Mouse (Mus musculus): ENCODE data around the gene Sparcl1. TPM values are rescaled to one million over a fixed set of nuclear protein-coding genes. Genes with fewer than 3 reads are reported as not detected.

Sparcl1 gene
- polyA plus RNA-seq, 1 experiment: 26.8 TPM

DNA sequence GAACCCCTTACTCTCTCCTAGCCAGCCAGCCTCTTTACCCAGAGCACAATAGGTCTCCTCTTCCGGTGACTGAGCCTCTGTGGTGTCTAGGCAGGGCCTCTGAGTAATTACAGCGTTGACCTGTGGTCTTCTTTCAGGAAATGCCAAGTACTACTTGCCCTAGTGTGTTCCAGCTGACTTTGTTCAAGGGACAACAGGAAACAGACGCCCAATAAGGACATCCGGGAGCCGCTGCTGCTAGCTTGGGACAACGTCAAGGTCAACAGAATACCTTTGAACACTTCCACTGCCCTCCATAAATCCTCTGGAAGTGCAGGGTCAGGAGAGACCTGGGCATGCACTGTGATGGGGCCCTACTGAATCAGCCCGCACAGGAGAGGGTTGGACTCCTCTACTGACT, 35.8 kb upstream of the Sparcl1 start:
- Histone ChIP-seq H3K4me1 (replicated peaks; ENCODE audit: control insufficient read depth, insufficient read depth, low read length) (no peaks in the 10 kb centered on the region), H3K27ac (ENCODE audit: control insufficient read depth, insufficient read depth, low read length) (no peak overlapping the region), H3K36me3 (ENCODE audit: control insufficient read depth, insufficient read depth, low read length) (no peaks in the 10 kb centered on the region), H3K27me3 (ENCODE audit: control insufficient read depth, insufficient read depth, low read length) (no peaks in the 10 kb centered on the region), H3K4me3 (ENCODE audit: control insufficient read depth, insufficient read depth, low read length) (no peak overlapping the region)
- no peak for TF ChIP-seq CTCF (IDR thresholded peaks at IDR 0.05; ENCODE audit: borderline replicate concordance, control insufficient read depth, extremely low read depth, insufficient read depth, low read length, poor library complexity)
- TF ChIP-seq POLR2A (IDR thresholded peaks at IDR 0.05; ENCODE audit: control insufficient read depth, extremely low read depth, insufficient read depth, low read length, poor library complexity): no peak
- no peak for DNase-seq
- WGBS: 33% methylated on average over 7 of the region's 7 CpGs

DNA sequence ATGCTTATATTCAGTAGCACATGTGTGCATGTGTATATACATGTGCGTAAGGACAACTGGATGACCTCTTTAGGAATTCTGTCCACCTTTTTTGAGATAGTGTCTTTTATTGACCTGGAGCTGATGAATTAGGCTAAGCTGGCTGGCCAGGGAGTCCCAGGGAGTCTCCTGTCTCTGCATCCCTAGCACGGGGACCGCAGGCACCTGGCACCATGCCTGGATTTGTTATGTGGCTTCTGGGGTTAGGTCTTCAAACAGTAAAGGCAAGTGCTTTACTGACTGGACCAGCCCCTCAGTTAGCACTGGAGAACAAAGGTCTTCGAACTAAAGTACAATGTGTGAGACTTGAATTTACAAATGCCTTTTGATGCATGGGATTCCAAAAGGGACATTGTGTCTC, 30.5 kb upstream of the Sparcl1 start:
- H3K36me3 ChIP-seq (ENCODE audit: control insufficient read depth, insufficient read depth, low read length): no peaks in the 10 kb centered on the region
- H3K4me1 ChIP-seq (replicated peaks; ENCODE audit: control insufficient read depth, insufficient read depth, low read length): no peaks in the 10 kb centered on the region
- WGBS: 85% methylated on average over 4 of the region's 4 CpGs
- no peak overlapping the region for H3K27ac ChIP-seq (ENCODE audit: control insufficient read depth, insufficient read depth, low read length)
- no peaks in the 10 kb centered on the region for H3K27me3 ChIP-seq (ENCODE audit: control insufficient read depth, insufficient read depth, low read length)
- no peak for DNase-seq
- H3K4me3 ChIP-seq (ENCODE audit: control insufficient read depth, insufficient read depth, low read length): no peak overlapping the region
- no peak for TF ChIP-seq POLR2A (IDR thresholded peaks at IDR 0.05; ENCODE audit: control insufficient read depth, extremely low read depth, insufficient read depth, low read length, poor library complexity)
- no peak for TF ChIP-seq CTCF (IDR thresholded peaks at IDR 0.05; ENCODE audit: borderline replicate concordance, control insufficient read depth, extremely low read depth, insufficient read depth, low read length, poor library complexity)

DNA sequence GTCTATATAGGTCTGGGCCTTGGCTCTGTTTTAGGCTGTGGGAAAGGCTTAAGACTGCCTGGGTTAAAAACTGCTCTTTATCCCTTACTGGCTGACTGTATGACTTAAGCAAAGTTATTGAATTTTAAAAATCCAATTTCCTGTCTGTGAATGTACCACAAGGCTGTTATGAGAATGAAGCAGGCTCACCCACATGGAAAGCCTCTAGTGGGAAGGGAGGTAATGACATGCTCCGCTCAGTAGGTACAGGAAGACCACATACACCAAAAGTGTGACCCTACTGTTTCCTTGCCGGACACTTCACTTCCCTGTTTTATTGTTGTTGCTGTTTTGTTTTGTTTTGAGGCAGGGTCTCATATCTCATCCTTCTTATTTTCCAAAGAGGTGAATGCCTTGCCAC, 27.5 kb upstream of the Sparcl1 start:
- no peak for DNase-seq
- no peaks in the 10 kb centered on the region for H3K36me3 ChIP-seq (ENCODE audit: control insufficient read depth, insufficient read depth, low read length)
- H3K27ac ChIP-seq (ENCODE audit: control insufficient read depth, insufficient read depth, low read length): no peak overlapping the region
- H3K4me3 ChIP-seq (ENCODE audit: control insufficient read depth, insufficient read depth, low read length): no peak overlapping the region
- no peaks in the 10 kb centered on the region for H3K4me1 ChIP-seq (replicated peaks; ENCODE audit: control insufficient read depth, insufficient read depth, low read length)
- H3K27me3 ChIP-seq (ENCODE audit: control insufficient read depth, insufficient read depth, low read length): no peaks in the 10 kb centered on the region
- 61% methylated on average over 2 of the region's 2 CpGs for WGBS
- TF ChIP-seq CTCF (IDR thresholded peaks at IDR 0.05; ENCODE audit: borderline replicate concordance, control insufficient read depth, extremely low read depth, insufficient read depth, low read length, poor library complexity) (no peak), POLR2A (IDR thresholded peaks at IDR 0.05; ENCODE audit: control insufficient read depth, extremely low read depth, insufficient read depth, low read length, poor library complexity) (no peak)

DNA sequence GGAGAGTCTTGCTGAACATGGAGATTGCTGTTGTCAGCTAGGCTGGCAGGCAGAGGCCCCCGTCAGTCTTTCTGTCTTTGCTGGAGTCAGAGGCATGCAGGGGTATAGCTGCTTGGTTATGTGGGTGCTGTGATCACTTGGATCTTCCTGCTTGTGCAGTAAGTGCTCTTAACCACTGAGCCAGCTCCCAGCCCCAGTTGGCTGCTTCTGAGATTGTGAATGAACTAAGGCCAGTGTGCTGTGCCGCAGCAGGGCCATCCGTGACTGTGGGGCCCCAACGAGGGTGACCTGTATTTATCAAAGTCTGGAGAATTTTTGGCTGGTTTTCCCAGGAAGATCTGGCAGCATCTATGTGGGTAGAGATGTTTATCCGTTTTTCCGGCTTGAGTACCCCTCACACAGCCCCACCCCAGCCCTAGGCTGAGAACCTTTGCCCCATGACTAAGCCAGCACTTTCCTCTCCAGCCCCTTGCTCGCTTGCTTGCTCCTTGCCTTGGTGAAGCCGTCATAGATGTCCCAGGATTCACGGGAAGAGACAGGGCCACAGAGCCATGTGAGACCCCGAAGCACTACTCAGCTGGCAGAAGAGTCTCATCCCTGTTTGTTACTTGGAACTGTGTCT, 24.5 kb upstream of the Sparcl1 start:
- Histone ChIP-seq H3K4me3 (ENCODE audit: control insufficient read depth, insufficient read depth, low read length) (no peak overlapping the region), H3K27me3 (ENCODE audit: control insufficient read depth, insufficient read depth, low read length) (no peaks in the 10 kb centered on the region), H3K4me1 (replicated peaks; ENCODE audit: control insufficient read depth, insufficient read depth, low read length) (no peaks in the 10 kb centered on the region), H3K27ac (ENCODE audit: control insufficient read depth, insufficient read depth, low read length) (no peak overlapping the region), H3K36me3 (ENCODE audit: control insufficient read depth, insufficient read depth, low read length) (no peaks in the 10 kb centered on the region)
- no peak for DNase-seq
- TF ChIP-seq POLR2A (IDR thresholded peaks at IDR 0.05; ENCODE audit: control insufficient read depth, extremely low read depth, insufficient read depth, low read length, poor library complexity): no peak
- no peak for TF ChIP-seq CTCF (IDR thresholded peaks at IDR 0.05; ENCODE audit: borderline replicate concordance, control insufficient read depth, extremely low read depth, insufficient read depth, low read length, poor library complexity)
- 91% methylated on average over 10 of the region's 10 CpGs for WGBS

DNA sequence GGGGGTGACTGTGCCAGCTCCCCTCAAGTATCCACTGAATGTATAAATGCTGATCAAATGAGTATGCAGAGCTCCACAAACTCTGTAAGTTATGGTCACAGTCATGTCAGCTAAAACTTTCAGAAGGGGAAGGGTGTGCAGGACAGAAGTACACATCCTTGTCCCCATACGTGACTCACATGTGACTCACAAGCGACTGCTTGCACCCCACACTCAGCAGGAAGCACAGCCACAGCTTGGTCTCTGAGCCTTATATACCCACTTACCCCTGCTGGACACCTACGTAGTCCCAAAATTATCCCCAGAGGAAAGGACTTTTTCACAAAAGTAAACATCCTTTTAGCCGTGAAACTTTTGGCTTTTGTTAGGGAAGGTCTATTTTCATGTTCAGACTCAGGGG, 20.2 kb upstream of the Sparcl1 start:
- DNase-seq: no peak
- Histone ChIP-seq H3K4me1 (replicated peaks; ENCODE audit: control insufficient read depth, insufficient read depth, low read length) (no peaks in the 10 kb centered on the region), H3K4me3 (ENCODE audit: control insufficient read depth, insufficient read depth, low read length) (no peak overlapping the region), H3K27me3 (ENCODE audit: control insufficient read depth, insufficient read depth, low read length) (no peaks in the 10 kb centered on the region), H3K27ac (ENCODE audit: control insufficient read depth, insufficient read depth, low read length) (no peak overlapping the region), H3K36me3 (ENCODE audit: control insufficient read depth, insufficient read depth, low read length) (no peaks in the 10 kb centered on the region)
- TF ChIP-seq CTCF (IDR thresholded peaks at IDR 0.05; ENCODE audit: borderline replicate concordance, control insufficient read depth, extremely low read depth, insufficient read depth, low read length, poor library complexity) (no peak), POLR2A (IDR thresholded peaks at IDR 0.05; ENCODE audit: control insufficient read depth, extremely low read depth, insufficient read depth, low read length, poor library complexity) (no peak)
- 64% methylated on average over 4 of the region's 4 CpGs for WGBS

DNA sequence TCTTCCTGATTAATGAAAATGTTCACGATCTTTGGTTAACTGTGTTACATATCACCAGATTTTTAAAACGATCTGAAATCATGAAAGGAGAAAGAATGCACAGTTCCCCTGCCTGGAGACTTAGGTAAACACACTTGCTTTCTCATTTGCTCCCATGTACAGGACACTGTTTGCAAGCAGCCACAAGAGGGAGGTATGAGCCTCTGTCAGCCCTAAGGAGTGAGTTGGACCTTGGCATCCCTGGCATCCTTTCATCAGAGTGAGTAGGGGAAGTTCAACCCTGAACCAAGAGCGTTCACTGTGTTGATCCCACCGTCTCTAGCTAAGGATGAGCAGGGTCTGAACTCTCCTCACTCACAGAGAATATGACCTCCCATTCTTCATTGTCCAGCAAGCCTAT, 18.0 kb upstream of the Sparcl1 start:
- H3K27ac ChIP-seq (ENCODE audit: control insufficient read depth, insufficient read depth, low read length): no peak overlapping the region
- no peaks in the 10 kb centered on the region for H3K4me1 ChIP-seq (replicated peaks; ENCODE audit: control insufficient read depth, insufficient read depth, low read length)
- no peaks in the 10 kb centered on the region for H3K36me3 ChIP-seq (ENCODE audit: control insufficient read depth, insufficient read depth, low read length)
- 48% methylated on average over 4 of the region's 4 CpGs for WGBS
- no peak for DNase-seq
- H3K27me3 ChIP-seq (ENCODE audit: control insufficient read depth, insufficient read depth, low read length): no peaks in the 10 kb centered on the region
- no peak for TF ChIP-seq CTCF (IDR thresholded peaks at IDR 0.05; ENCODE audit: borderline replicate concordance, control insufficient read depth, extremely low read depth, insufficient read depth, low read length, poor library complexity)
- TF ChIP-seq POLR2A (IDR thresholded peaks at IDR 0.05; ENCODE audit: control insufficient read depth, extremely low read depth, insufficient read depth, low read length, poor library complexity): no peak
- no peak overlapping the region for H3K4me3 ChIP-seq (ENCODE audit: control insufficient read depth, insufficient read depth, low read length)

DNA sequence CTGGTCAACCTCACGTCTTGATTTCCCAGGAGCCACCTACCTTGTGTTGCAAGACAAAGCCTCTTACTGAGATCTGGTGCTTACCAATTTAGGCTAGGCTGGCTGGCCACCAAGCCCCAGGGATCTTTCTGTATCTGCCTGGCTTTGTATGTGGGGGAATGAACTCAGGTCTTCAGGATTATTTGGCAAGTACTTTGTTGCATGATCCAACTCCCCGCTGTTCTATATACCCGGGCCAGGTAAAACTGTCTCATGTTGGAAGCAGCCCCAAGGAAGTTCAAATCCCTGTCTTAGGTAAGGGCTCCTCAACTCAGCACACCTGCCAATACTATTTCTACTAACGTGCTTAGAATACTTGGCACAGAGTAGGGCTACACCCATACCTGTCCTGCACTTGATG, 17.4 kb upstream of the Sparcl1 start:
- Histone ChIP-seq H3K4me3 (ENCODE audit: control insufficient read depth, insufficient read depth, low read length) (no peak overlapping the region), H3K27me3 (ENCODE audit: control insufficient read depth, insufficient read depth, low read length) (no peaks in the 10 kb centered on the region), H3K27ac (ENCODE audit: control insufficient read depth, insufficient read depth, low read length) (no peak overlapping the region), H3K4me1 (replicated peaks; ENCODE audit: control insufficient read depth, insufficient read depth, low read length) (no peaks in the 10 kb centered on the region), H3K36me3 (ENCODE audit: control insufficient read depth, insufficient read depth, low read length) (no peaks in the 10 kb centered on the region)
- TF ChIP-seq POLR2A (IDR thresholded peaks at IDR 0.05; ENCODE audit: control insufficient read depth, extremely low read depth, insufficient read depth, low read length, poor library complexity): no peak
- TF ChIP-seq CTCF (IDR thresholded peaks at IDR 0.05; ENCODE audit: borderline replicate concordance, control insufficient read depth, extremely low read depth, insufficient read depth, low read length, poor library complexity): no peak
- WGBS: 92% methylated on average over 4 of the region's 4 CpGs
- no peak for DNase-seq
